Mouse (Mus musculus): ENCODE data around the gene A830031A19Rik. TPM values are rescaled to one million over a fixed set of nuclear protein-coding genes. Genes with fewer than 3 reads are reported as not detected.

Gene A830031A19Rik
- polyA plus RNA-seq (2012; rRNA removed): not detected in 2 replicates

- no peak for DNase-seq (ENCODE audit: low read depth)
Observed at GRCm38 (mm10) chr11:24074634-24075104, at the start of gene A830031A19Rik. TSS of gene A830031A19Rik (minus strand) at chr11:24075054.

- no peak for DNase-seq (ENCODE audit: low read depth)
Observed at GRCm38 (mm10) chr11:24123991-24124390, 49.1 kb upstream of the A830031A19Rik start.

DNA sequence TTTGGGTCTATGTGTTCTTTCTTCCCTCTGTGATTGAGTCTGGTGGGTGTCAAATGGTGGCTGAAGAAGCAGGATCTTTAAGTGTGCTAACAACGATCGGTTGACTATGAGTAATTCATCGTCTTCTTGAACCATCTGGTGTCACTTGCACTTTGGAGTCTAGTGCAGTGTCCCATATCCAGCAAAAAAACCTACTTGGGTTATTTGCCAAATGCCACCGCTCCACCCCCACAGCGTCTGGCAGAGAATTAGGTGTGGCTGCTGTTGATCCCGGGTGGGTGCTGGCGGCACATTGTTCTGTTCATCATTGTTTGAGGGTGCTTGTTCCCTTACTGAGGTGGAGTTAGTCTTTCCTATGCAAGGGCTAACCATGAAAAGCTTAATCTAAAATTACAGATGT lies 48.0 kb upstream of the A830031A19Rik start:
- no peak for DNase-seq (ENCODE audit: low read depth)

GRCm38 (mm10) chr11:24121136-24121535 lies 46.3 kb upstream of the A830031A19Rik start:
- no peak for DNase-seq (ENCODE audit: low read depth)

DNA sequence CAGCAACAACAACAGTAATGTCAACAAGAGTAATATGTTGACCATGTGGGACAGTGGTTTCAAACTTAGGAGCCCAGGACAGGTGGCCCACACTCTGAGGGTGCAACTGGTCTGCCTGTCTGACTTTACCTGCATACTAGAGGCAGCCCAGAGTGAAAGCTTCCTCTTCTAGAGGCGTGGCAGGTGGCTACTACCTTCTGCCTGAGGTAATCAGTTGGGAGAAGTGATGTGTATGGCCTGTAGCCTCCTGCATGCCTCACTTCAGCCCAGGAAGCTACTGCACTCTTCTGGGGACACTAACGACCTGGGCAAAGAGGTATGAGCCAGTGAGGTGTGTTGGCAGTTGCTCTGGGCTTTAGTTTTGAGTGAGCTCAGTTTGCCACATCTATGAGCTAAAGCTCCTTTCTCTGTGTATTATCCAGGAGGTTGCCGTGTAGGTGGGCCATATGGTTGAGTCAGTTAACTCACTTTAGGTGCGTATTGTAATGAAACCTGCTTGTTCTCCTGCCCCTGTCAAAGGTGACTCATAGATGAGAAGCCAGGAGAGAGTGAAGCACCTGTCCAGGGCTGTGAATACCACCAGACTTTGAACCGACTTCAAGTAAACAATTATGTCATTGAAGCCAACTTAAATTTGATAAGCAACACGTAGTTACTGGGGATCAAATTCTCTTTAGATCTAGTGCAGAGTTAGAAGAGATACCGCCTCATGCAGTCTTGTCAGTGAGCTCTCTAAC lies 41.9 kb upstream of the A830031A19Rik start:
- no peak for DNase-seq (ENCODE audit: low read depth)

GRCm38 (mm10) chr11:24116041-24116440 lies 41.2 kb upstream of the A830031A19Rik start:
- DNase-seq (ENCODE audit: low read depth): no peak

DNA sequence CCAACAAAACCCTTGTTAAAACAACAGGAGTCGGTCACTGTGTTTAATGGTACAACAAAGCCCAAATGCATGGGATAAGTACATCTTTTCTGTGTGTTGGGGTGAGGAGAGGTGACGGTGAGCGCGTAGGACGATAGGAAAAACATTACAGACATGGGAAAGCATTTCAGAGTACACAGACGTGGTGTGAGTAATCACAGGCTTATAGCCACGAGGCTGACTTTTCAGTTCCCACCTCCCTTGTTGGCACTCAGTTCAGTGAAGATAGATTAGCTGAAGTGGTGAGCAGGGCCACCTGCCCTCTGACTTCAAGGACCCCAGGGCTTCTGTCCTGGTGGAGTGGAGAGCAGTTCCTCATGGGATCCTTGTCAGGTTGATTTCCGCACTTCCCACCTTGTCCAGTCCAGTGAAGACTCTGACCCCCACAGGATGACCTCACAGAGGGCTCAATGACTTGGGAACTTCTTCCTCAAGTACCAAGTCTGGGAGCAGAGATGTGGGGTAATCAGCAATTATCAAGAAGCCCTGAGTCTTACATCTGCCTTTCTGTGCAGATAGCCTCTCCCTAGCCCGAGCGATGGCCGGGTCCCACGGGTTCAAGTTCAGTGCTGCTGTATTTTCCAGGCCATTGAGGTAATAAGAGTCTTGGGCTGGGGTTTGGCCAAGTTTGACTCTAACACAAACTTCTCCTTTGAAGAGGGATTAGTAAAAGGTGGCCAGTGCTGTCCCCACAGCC lies 40.3 kb upstream of the A830031A19Rik start:
- no peak for DNase-seq (ENCODE audit: low read depth)

- no peak for DNase-seq (ENCODE audit: low read depth)
Observed at GRCm38 (mm10) chr11:24111720-24112119, 36.9 kb upstream of the A830031A19Rik start.

DNA sequence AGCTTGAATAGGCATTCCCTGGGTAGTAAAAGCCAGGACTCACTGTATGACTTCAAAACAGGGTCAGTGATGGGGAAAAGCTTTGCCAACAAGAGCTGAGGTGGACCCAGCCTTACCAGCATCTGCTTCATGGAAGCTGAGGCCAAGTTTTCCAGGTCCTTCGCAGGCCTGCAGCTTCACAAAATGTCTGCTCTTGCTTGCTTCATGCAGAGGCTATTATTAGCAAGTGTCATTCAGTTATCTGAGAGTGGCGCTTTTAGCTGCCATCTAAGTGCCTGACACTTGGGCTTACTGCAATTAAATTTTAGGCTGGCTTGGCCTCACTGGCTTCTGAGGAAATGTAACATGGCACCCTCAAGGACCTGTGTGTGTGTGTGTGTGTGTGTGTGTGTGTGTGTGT lies 35.3 kb upstream of the A830031A19Rik start:
- no peak for DNase-seq (ENCODE audit: low read depth)

GRCm38 (mm10) chr11:24109388-24109787 lies 34.5 kb upstream of the A830031A19Rik start:
- DNase-seq (ENCODE audit: low read depth): no peak

- DNase-seq (ENCODE audit: low read depth): no peak
Observed at GRCm38 (mm10) chr11:24108974-24109373, 34.1 kb upstream of the A830031A19Rik start.

- DNase-seq (ENCODE audit: low read depth): no peak
Observed at GRCm38 (mm10) chr11:24107414-24107813, 32.6 kb upstream of the A830031A19Rik start.

GRCm38 (mm10) chr11:24103128-24103742 lies 28.4 kb upstream of the A830031A19Rik start:
- DNase-seq (ENCODE audit: low read depth): no peak

DNA sequence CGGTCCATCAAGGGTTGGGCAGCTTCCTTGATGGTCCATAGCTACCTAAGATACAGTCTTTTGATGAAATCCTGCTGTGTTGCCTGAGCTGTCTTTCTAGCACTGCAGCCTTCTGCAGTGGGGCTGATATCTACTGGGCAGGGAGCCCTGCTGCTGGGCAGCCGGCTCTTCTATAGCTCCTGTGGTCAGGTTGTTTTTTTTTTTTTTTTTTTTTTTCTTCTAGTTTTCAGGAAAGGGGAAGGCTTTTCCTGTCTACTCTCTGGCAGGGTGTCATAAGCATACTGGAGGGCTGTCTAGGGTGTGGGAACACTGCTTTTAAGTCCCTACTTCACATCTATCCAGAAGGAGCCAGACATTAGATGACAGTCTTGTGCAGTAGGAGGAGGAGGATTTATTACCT lies 27.5 kb upstream of the A830031A19Rik start:
- DNase-seq (ENCODE audit: low read depth): no peak

DNA sequence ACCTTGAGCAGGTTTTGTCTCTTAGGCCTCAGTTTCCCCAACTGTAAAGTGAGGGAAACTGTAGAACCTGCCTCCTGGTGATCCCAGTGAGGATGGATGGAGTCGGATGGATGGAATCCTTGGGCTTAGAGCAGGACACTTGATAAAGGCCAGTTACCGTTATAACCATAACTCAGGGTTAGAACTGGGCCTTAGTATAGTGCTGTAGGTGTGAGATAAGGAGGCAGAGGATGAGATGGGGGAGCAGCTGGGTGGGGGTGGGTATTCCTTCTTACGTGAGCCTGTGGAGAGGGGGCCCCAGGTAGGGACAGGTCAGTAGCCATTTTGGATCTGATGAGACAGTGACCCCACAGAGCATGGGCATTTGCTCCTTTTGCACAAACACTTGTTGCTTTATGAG lies 26.8 kb upstream of the A830031A19Rik start:
- DNase-seq (ENCODE audit: low read depth): no peak

- peak; percentile 86 for DNase-seq (ENCODE audit: low read depth)
Observed at GRCm38 (mm10) chr11:24100449-24101070, 25.7 kb upstream of the A830031A19Rik start.

DNA sequence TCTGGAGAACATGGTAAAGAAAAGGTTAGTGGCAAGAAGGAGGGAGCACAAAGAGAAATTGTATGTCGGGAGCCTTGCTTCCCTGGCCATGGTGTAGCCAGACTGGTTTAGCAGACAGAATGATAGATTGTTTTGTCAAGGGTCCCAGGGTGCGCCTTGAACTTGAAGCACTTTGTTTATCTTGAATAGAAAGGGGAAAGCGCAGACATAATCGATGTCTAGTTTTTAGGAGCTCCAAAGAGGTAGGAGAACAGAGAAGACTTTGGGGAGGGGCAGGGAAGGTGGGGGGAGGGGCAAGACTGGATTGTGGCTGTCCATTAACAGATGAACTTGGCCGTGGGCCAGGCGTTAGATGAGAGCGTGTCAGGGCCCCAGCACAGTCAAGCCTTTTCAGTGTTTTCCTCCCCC lies 25.0 kb upstream of the A830031A19Rik start:
- DNase-seq (ENCODE audit: low read depth): no peak

DNA sequence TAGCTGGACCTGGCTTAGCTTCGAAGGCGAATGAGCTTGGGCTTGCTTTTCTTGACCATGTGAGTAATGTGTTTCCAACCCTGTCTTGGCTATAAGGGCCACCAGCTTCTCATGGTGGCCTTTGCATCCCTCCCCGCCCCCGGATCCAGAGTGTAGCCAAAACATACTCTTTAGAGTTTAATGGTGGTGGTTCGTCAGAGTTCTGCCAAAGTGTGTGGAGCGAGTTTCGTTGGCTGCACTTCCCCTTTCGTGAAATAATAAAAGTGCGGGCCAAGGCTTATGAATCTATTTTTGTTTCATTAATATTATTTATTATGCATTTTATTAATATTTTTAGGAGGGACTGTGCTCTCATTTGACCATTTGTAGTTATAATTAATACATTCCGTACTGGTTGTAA lies 24.4 kb upstream of the A830031A19Rik start:
- no peak for DNase-seq (ENCODE audit: low read depth)

DNA sequence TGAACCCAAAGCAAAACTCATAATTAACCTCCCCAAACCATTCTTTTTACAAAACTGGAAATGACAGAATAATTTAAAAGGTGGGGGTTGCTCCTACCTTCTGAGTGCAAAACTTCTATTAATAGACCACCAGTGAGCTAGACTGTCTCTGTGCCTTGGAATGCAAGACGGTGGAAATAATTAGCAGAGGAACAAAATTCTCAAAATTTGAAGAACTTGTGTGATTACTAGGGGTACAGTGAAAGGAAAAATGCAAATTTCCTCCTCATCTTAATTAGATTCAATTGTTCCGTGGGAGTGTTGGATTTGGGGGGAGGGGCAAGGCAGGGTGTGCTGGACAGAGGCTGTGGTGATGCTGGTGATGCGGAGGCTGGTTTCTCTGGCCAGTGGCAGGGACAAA lies 23.8 kb upstream of the A830031A19Rik start:
- no peak for DNase-seq (ENCODE audit: low read depth)

GRCm38 (mm10) chr11:24098069-24098468 lies 23.2 kb upstream of the A830031A19Rik start:
- DNase-seq (ENCODE audit: low read depth): no peak

- DNase-seq (ENCODE audit: low read depth): no peak
Observed at GRCm38 (mm10) chr11:24097026-24097425, 22.2 kb upstream of the A830031A19Rik start.

DNA sequence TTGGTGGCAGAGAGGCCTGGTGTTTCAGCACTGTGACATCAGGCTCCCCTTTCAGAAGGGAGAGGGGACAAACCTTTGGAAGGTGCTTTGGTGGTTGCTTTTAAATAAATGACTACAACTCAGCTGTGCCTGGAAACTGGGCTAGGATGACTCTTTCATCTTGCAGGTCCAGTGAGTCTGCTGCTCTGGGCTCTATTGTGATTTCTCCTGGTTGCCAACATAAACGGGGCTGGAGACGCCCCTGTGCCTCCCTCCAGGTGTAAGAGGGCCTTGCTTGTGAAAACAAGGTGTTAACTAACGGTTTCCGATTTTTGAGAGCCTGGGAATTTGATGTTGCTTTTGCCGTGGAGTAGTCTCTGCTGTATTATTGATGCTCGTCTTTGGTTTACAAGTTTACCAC lies 21.6 kb upstream of the A830031A19Rik start:
- no peak for DNase-seq (ENCODE audit: low read depth)
